Mouse (Mus musculus): ENCODE data around the gene Megf6.

Gene Megf6

GRCm38 (mm10) chr4:154239199-154239598 is 68.7 kb downstream of the Megf6 start:
- no peaks in the 10 kb centered on the region for H3K27me3 ChIP-seq (ENCODE audit: control insufficient read depth, insufficient read depth, low read length, poor library complexity, severe bottlenecking)
- DNase-seq (ENCODE audit: low read depth, low spot score): no peak

DNA sequence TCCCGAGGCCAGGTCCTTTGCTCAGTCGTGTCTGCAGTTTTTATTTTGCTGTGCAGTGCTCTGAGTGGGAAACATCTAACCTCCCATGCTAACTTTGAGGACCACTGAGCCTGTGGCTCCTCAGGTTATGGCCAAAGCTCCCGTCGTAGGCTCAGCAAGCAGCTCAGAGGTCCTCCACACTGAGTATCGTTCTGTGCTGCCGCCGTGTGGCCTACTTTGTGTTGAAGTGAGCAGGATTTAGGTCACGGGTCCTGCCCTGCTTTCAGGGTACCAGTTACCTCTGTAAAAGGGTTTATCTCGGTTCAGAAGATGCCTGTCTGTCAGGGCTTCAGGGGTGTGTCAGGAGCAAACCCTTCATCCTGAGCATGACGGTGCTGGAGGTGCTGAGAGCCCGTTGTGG is 70.1 kb downstream of the Megf6 start:
- Histone ChIP-seq H3K27me3 (ENCODE audit: control insufficient read depth, insufficient read depth, low read length, poor library complexity, severe bottlenecking) (no peaks in the 10 kb centered on the region), H3K36me3 (ENCODE audit: control insufficient read depth, insufficient read depth, low read length, poor library complexity, severe bottlenecking) (no peaks in the 10 kb centered on the region)
- no peak for DNase-seq (ENCODE audit: low read depth, low spot score)

More at GRCm38 (mm10) chr4:154239199-154239598, 68.7 kb downstream of the Megf6 start:
- no peaks in the 10 kb centered on the region for H3K36me3 ChIP-seq (ENCODE audit: control insufficient read depth, insufficient read depth, low read length, poor library complexity, severe bottlenecking)

DNA sequence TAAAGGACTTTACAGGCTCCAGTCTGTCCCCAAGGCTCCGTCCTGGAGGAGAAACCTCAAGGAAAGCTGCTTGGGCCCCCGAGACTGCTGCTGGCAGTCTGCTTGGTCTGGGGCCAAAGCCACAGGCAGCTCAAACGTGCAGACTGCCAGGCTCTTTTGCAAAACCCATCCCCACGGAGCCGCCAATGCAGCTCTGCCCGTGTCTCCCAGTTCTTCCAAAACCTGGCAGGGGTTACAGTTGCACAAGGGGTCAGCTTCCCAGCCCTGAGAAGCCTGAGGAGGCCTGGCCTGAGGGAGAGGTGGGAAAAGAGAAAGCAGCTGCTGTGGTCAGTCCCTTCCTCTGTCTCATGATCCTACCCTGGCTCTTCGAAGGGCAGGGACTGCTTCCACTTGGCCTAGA is 74.8 kb downstream of the Megf6 start:
- no peaks in the 10 kb centered on the region for H3K27me3 ChIP-seq (ENCODE audit: control insufficient read depth, insufficient read depth, low read length, poor library complexity, severe bottlenecking)
- H3K36me3 ChIP-seq (ENCODE audit: control insufficient read depth, insufficient read depth, low read length, poor library complexity, severe bottlenecking): no peaks in the 10 kb centered on the region
- no peak for DNase-seq (ENCODE audit: low read depth, low spot score)

DNA sequence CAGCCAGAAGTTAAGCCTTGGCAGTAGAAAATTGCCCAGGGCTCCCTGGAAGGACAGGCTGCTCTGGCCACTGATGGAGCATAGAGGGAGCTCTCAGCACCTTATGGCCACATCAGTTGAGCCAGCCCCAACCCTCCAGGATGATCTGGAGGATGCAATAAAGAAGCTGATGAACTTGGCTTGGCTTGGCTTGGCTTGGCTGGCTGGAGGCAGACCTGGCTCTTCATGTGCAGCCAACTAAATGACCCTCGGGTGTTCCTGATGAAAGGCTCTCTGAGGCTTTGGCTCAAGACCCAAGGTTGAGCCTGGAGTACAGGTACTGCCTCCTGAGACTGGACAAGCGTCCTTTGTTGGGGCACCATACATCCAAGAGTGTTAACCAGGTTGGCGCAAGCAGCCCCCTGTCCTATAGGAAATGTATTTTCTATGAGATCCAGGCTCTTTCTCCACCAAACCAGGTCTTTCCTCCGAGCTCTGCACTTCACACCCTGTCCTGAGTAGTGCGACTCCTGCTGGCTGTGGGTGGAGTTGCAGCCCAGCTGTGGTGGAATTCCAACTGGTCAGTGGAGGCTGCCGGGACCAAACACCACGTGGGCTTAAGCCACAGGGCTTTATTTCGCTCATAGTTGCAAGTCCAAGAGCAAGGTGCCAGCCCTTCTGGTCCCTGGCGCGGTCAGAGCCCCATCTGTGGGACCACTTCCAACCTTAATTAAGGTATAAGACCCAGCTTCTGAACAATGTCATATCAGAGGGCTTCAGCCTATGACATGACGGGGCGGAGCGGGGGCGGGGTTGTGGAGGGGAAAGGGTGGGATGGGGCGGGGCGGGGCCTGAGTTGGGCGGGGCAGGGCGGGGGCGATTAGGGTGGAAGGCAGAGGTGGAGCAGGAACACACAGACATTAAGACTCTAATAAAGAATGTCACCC is 75.8 kb downstream of the Megf6 start:
- peak; percentile 57 for DNase-seq (ENCODE audit: low read depth, low spot score)

GRCm38 (mm10) chr4:154247207-154248091 is 76.9 kb downstream of the Megf6 start:
- H3K27me3 ChIP-seq (ENCODE audit: control insufficient read depth, insufficient read depth, low read length, poor library complexity, severe bottlenecking): no peaks in the 10 kb centered on the region
- no peak for DNase-seq (ENCODE audit: low read depth, low spot score)
- no peaks in the 10 kb centered on the region for H3K36me3 ChIP-seq (ENCODE audit: control insufficient read depth, insufficient read depth, low read length, poor library complexity, severe bottlenecking)

More for the DNA sequence above, 75.8 kb downstream of the Megf6 start:
- Histone ChIP-seq H3K27me3 (ENCODE audit: control insufficient read depth, insufficient read depth, low read length, poor library complexity, severe bottlenecking) (no peaks in the 10 kb centered on the region), H3K36me3 (ENCODE audit: control insufficient read depth, insufficient read depth, low read length, poor library complexity, severe bottlenecking) (no peaks in the 10 kb centered on the region)

GRCm38 (mm10) chr4:154248092-154248805 is 77.7 kb downstream of the Megf6 start:
- DNase-seq (ENCODE audit: low read depth, low spot score): no peak
- Histone ChIP-seq H3K27me3 (ENCODE audit: control insufficient read depth, insufficient read depth, low read length, poor library complexity, severe bottlenecking) (no peaks in the 10 kb centered on the region), H3K36me3 (ENCODE audit: control insufficient read depth, insufficient read depth, low read length, poor library complexity, severe bottlenecking) (no peaks in the 10 kb centered on the region)

DNA sequence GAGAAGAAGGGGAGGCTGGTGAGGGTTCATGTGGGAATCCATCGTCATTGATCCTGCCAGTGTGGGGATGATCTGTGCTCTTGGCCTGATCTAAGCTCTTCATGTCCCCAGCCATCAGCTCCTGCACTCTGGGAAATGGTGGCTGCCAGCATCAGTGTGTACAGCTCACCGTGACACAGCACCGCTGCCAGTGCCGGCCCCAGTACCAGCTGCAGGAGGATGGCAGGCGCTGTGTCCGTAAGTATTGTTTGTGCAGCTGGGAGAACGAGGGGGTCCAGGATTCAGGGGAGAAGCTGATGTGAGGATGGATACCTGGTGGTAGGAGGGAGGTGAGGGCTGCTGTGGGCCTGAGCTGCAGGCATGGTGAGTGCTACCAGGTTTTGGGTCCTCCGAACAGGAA is 78.8 kb downstream of the Megf6 start:
- DNase-seq (ENCODE audit: low read depth, low spot score): no peak
- Histone ChIP-seq H3K27me3 (ENCODE audit: control insufficient read depth, insufficient read depth, low read length, poor library complexity, severe bottlenecking) (no peaks in the 10 kb centered on the region), H3K36me3 (ENCODE audit: control insufficient read depth, insufficient read depth, low read length, poor library complexity, severe bottlenecking) (no peaks in the 10 kb centered on the region)

DNA sequence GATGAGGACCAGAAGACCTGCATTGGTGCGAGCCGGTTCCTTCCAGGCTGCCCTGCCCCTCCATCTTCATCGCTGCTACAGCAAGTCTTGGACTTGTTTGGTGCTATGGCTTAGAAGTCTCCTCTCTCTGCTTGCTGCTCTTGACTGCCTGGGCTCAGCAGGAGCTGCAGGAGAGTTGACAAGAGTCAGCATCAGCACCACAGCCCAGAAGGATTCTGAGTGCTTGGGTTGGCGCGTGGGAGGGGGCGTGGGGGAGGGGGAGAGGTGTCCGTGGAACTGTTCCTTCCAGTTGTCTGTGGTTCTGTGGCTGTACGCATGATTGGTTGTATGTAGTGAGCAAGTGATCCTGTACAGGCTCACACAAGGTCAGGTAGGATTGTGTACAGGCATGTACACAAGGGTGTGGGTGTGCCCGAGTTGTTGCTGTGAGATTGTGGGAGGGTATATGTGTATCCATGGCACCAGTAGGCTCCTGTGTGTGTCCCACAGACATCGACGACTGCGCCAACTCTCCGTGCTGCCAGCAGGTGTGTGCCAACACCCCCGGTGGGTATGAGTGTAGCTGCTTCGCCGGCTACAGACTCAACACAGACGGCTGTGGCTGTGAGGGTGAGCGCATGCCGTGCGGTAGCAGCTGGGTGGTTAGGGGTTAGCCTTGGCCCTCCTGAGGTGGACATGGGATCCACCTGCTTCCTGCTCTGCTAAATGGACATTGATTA is 82.2 kb downstream of the Megf6 start:
- no peak for DNase-seq (ENCODE audit: low read depth, low spot score)
- Histone ChIP-seq H3K36me3 (ENCODE audit: control insufficient read depth, insufficient read depth, low read length, poor library complexity, severe bottlenecking) (no peaks in the 10 kb centered on the region), H3K27me3 (ENCODE audit: control insufficient read depth, insufficient read depth, low read length, poor library complexity, severe bottlenecking) (no peaks in the 10 kb centered on the region)

DNA sequence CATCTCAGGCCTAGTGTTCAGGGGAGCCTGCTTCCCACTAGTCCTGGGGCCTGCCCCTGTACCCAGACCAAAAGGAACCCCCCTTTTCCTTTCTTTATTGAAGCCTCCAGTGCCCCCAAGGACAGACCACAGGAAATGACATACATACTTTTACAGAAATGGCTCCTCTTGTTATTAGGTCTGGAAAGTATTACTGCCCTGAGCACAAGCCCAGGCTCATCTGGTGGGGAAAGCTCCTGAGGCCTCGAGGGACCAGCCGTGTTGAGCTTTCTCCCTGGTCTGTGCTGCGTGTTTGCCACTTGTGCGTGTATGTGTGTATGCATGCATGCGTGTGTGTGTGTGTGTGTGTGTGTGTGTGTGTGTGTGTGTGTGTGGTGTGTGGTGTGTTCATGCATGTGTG is 90.2 kb downstream of the Megf6 start:
- no peak for DNase-seq (ENCODE audit: low read depth, low spot score)
- H3K36me3 ChIP-seq (ENCODE audit: control insufficient read depth, insufficient read depth, low read length, poor library complexity, severe bottlenecking): no peaks in the 10 kb centered on the region
- no peaks in the 10 kb centered on the region for H3K27me3 ChIP-seq (ENCODE audit: control insufficient read depth, insufficient read depth, low read length, poor library complexity, severe bottlenecking)

GRCm38 (mm10) chr4:154262071-154262470 is 91.5 kb downstream of the Megf6 start:
- no peak for DNase-seq (ENCODE audit: low read depth, low spot score)
- Histone ChIP-seq H3K36me3 (ENCODE audit: control insufficient read depth, insufficient read depth, low read length, poor library complexity, severe bottlenecking) (no peaks in the 10 kb centered on the region), H3K27me3 (ENCODE audit: control insufficient read depth, insufficient read depth, low read length, poor library complexity, severe bottlenecking) (no peaks in the 10 kb centered on the region)

GRCm38 (mm10) chr4:154267511-154267910 is 97.0 kb downstream of the Megf6 start:
- DNase-seq (ENCODE audit: low read depth, low spot score): no peak
- no peaks in the 10 kb centered on the region for H3K36me3 ChIP-seq (ENCODE audit: control insufficient read depth, insufficient read depth, low read length, poor library complexity, severe bottlenecking)
- no peaks in the 10 kb centered on the region for H3K27me3 ChIP-seq (ENCODE audit: control insufficient read depth, insufficient read depth, low read length, poor library complexity, severe bottlenecking)

GRCm38 (mm10) chr4:154269520-154269919 is 99.0 kb downstream of the Megf6 start:
- no peaks in the 10 kb centered on the region for H3K36me3 ChIP-seq (ENCODE audit: control insufficient read depth, insufficient read depth, low read length, poor library complexity, severe bottlenecking)
- H3K27me3 ChIP-seq (ENCODE audit: control insufficient read depth, insufficient read depth, low read length, poor library complexity, severe bottlenecking): no peaks in the 10 kb centered on the region
- no peak for DNase-seq (ENCODE audit: low read depth, low spot score)

- peak; percentile 56 for DNase-seq (ENCODE audit: low read depth, low spot score)
- H3K36me3 ChIP-seq (ENCODE audit: control insufficient read depth, insufficient read depth, low read length, poor library complexity, severe bottlenecking): no peaks in the 10 kb centered on the region
Observed at GRCm38 (mm10) chr4:154273000-154273399, 102.5 kb downstream of the Megf6 start.

GRCm38 (mm10) chr4:154279481-154279880 is 109.0 kb downstream of the Megf6 start:
- H3K27me3 ChIP-seq (ENCODE audit: control insufficient read depth, insufficient read depth, low read length, poor library complexity, severe bottlenecking): no peaks in the 10 kb centered on the region
- H3K36me3 ChIP-seq (ENCODE audit: control insufficient read depth, insufficient read depth, low read length, poor library complexity, severe bottlenecking): no peaks in the 10 kb centered on the region
- no peak for DNase-seq (ENCODE audit: low read depth, low spot score)

More at GRCm38 (mm10) chr4:154273000-154273399, 102.5 kb downstream of the Megf6 start:
- H3K27me3 ChIP-seq (ENCODE audit: control insufficient read depth, insufficient read depth, low read length, poor library complexity, severe bottlenecking): no peaks in the 10 kb centered on the region

All from splenic B cell, adult 2 months (primary cell).